Mouse (Mus musculus): ENCODE measurements around the gene Extl1.

Extl1 gene

DNA sequence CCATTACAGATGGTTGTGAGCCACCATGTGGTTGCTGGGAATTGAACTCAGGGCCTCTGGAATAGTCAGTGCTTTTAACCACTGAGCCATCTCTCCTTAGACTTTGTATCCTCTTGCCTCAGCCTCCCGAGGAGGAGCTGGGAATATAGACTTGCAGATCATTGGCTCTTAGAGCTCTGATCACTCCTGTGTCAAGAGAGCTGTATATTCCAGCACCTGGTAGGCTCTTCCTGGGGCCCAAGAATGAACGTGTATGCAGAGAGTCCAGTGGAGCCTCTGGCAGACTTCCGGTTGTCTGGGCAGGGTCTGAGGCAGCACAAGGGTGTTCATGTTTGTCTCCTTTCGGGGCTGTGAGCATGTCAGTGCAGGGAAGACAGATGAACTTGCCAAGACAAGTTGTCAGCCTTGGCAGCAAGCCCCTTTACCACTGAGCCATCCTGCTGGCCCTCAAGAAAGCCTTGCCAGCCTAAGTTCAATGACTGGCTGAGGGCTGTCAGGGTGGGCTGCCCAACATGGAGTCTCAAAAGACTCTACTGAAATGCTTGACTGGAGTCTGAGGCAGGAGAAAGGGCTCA lies 69.5 kb downstream of the Extl1 start:
- no peak for DNase-seq (ENCODE audit: low read depth, low spot score)

DNA sequence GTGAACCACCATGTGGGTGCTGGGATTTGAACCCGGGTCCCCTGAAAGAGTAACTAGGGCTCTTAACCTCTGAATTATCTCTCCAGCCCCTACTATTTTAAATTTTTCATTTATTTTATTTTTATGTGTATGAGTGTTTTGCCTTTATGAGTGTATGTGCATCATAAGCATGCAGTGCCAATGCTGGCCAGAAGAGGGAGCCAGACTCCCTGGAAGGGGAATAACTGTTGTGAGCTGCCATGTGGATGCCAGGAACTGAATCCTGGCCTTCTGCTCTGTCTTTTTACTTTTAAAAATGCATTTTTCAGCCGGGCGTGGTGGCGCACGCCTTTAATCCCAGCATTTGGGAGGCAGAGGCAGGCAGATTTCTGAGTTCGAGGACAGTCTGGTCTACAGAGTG lies 70.7 kb downstream of the Extl1 start:
- DNase-seq (ENCODE audit: low read depth, low spot score) = no peak

GRCm38 (mm10) chr4:134312341-134312740 lies 71.3 kb downstream of the Extl1 start:
- no peak for DNase-seq (ENCODE audit: low read depth, low spot score)

GRCm38 (mm10) chr4:134311784-134312183 lies 71.9 kb downstream of the Extl1 start:
- no peak for DNase-seq (ENCODE audit: low read depth, low spot score)

DNA sequence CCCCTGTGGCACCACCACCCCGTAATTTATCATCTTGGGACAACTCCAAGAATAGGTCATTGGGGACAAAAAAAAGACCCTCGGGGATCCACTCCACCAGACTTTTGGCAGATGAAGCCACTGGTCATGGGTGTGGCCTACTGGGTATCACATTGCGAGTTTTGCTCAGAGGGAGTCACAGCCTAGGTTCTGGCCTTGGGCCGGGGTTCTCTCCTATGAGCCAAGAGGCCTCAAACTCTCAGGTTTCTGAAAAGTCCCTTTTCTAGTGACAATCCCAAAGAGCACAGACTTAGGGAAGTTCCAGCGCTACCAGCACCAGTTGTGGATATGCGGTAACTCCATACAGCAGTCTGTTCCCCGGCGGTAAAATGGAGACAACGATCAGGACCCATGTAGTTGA lies 73.0 kb downstream of the Extl1 start:
- DNase-seq (ENCODE audit: low read depth, low spot score) = no peak

GRCm38 (mm10) chr4:134310106-134310505 lies 73.5 kb downstream of the Extl1 start:
- DNase-seq (ENCODE audit: low read depth, low spot score) = no peak

DNA sequence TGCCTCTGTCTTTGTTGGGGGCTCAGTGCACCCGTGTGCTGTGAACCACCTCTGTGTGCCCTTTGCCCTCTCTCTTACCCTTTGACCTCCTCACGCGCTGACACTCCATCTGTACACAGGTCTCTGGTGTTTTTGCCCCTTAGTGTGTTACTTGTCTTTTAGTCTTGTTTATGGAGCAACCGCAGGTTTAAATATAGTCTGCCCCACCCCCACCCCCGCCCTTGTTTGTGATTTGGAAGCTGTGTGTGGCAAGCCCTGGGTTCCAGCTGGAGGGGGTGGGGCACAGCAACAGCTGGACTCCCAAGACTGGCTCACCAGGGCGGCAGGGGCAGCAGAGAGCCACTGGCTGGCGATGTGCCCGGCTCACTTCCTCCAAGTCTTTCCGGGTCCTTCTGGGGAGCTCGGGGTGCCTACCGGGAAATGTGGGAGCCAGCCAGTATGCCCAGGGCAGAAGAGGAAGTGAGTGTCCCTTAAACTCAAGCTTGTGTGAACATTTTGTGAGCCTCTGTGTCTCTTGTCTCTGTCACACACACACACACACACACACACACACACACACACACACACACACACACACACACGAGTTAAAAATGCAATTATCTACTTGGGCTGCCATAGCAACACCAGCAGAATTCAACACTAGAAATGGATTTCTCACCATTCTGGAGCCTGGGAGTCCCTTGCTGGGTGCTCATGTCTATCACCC lies 76.1 kb downstream of the Extl1 start:
- DNase-seq (ENCODE audit: low read depth, low spot score) = no peak

DNA sequence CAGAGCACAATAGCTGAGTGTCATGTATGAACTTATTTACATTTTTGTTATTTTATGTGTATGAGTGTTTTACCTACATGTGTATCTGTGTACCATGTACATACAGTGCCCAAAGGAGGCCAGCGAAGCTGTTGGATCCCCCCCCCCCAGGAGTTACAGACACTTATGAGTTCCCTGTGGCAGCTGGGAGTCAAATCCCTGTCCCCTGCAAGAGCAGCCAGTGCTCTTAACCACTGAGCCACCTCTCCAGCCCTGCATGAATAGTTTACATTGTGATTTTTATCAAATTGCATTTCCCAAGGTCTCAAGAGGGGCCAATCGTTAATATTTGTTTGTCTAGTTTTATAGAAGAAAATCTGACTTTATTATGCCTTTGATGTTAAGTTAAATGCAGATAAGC lies 76.7 kb downstream of the Extl1 start:
- DNase-seq (ENCODE audit: low read depth, low spot score) = no peak

Data from brain, embryonic 18.5 days (tissue).